Mouse (Mus musculus): ENCODE results near the gene Tnnc2. TPM values are rescaled to one million over a fixed set of nuclear protein-coding genes. Genes with fewer than 3 reads are reported as not detected.

The Tnnc2 gene
- polyA plus RNA-seq (2015; fragmentation: Nextera tagmentation; extraction: Ambion mirVana), result 383 and 450 TPM in 2 replicates

GRCm38 (mm10) chr2:164779481-164780086 lies at the start of gene Tnnc2:
Gene Tnnc2, minus strand, starts transcription at chr2:164779967.

GRCm38 (mm10) chr2:164828437-164828836 lies 48.7 kb upstream of the Tnnc2 start, which contains the start of gene Spata25:
Gene Spata25, minus strand, starts transcription at chr2:164828537.

GRCm38 (mm10) chr2:164822636-164823165 lies 42.9 kb upstream of the Tnnc2 start, which contains the start of gene Zswim1:
Gene Zswim1, plus strand, starts transcription at chr2:164822686.

DNA sequence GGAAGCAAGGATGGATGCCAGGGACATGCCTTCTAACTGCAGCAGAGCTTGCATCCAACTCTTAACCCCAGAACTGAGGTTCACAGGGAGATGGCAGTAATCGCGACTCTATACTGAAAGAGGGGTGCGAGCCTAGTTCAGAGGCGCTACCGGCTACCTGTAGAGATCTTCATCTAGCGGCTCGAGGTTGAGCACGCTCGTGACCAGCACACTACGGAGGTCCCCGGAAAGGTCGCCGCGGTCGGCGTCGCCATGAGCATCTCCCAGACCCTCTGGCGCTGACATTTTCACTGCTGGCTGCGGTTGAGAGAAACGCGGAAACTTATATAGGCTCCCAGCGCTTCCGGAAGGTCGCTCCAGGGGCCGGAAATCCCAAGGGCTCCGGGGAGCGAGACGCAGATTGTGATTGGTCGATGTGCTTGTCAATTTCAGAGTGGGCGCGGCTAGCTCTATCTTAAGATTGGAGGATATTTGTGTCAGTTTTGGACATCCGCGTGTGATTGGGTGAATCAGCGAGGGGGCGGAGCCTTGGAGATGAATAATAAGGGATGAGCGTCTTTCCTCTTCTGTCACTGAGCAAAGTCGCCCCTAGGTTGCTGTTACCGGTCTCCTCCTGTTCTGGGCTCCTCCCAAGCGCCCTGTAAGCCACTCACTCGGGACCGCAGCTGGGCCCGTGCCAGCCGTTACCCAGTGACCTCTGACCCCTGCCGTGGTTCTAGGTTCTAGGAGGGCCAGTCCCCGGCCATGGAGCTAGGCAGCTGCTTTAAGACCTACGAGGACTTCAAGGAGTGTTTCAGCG lies 25.0 kb upstream of the Tnnc2 start, which contains the start of the genes Acot8 and Zswim3:
Acot8 (minus strand) TSS at position 350 of the 799 bp plus-strand sequence.
Zswim3 (plus strand) TSS at position 566 of the 799 bp plus-strand sequence.

GRCm38 (mm10) chr2:164785481-164786387 lies 6.0 kb upstream of the Tnnc2 start, which contains the start of gene Snx21:
Gene Snx21, plus strand, starts transcription at chr2:164785823.

GRCm38 (mm10) chr2:164769258-164770037 lies 10.3 kb downstream of the Tnnc2 start, which contains the start of gene Ube2c:
Gene Ube2c, plus strand, starts transcription at chr2:164769898.

DNA sequence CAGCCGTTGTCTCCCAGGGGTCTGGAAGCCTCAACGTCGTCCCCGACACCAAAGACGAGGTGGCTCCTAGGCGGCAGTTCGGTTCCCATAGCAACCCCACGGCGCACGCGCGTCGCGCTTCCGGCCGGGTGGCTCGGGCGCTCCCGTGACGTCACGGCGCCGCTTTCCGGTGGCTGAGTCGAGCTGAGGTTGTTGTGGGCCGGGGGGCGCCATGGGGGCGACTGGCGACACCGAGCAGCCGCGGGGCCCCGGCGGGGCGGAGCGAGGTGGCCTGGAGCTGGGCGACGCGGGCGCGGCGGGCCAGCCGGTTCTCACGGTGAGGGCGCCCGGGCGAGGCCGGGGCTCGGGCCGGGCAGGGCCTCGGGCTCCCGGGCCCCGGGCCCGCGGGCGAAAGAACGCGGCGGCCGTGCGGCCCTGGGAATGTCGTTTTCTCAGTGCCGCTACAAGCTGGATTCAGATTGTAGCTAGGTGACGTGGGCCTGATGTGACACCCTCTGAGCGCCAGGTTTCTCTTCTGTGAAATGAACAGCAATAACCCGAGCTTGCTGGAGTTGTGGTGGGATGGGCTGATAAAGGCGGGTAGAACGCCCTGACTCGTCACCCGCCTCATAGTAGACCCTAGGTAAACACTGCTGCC lies 33.8 kb downstream of the Tnnc2 start, which contains the start of the genes Wfdc3 and Dnttip1:
Wfdc3 (minus strand) TSS at position 89 of the 637 bp plus-strand sequence.
Dnttip1 (plus strand) TSS at position 141 of the 637 bp plus-strand sequence.

Other genes with a start within 250 kb of the Tnnc2 start
- 273 and 294 TPM in 2 replicates for gene Wfdc2, start 217.6 kb downstream of the Tnnc2 start, polyA plus RNA-seq (2015; fragmentation: Nextera tagmentation; extraction: Ambion mirVana)
- 1.4 and 1.5 TPM in 2 replicates for gene Spint3, start 206.5 kb downstream of the Tnnc2 start, polyA plus RNA-seq (2015; fragmentation: Nextera tagmentation; extraction: Ambion mirVana)
- gene Wfdc6a, start 194.5 kb downstream of the Tnnc2 start, polyA plus RNA-seq (2015; fragmentation: Nextera tagmentation; extraction: Ambion mirVana), result 1.3 and 1.4 TPM in 2 replicates
- not detected in 2 replicates for gene Eppin, start 186.4 kb downstream of the Tnnc2 start, polyA plus RNA-seq (2015; fragmentation: Nextera tagmentation; extraction: Ambion mirVana)
- gene Wfdc6b, start 166.4 kb downstream of the Tnnc2 start, polyA plus RNA-seq (2015; fragmentation: Nextera tagmentation; extraction: Ambion mirVana), result not detected in 2 replicates
- gene Wfdc8, start 166.3 kb downstream of the Tnnc2 start, polyA plus RNA-seq (2015; fragmentation: Nextera tagmentation; extraction: Ambion mirVana), result not detected in 2 replicates
- gene Wfdc16, start 141.2 kb downstream of the Tnnc2 start, polyA plus RNA-seq (2015; fragmentation: Nextera tagmentation; extraction: Ambion mirVana), result not detected in 2 replicates
- 3.2 and 5.3 TPM in 2 replicates for gene Wfdc10, start 123.9 kb downstream of the Tnnc2 start, polyA plus RNA-seq (2015; fragmentation: Nextera tagmentation; extraction: Ambion mirVana)
- not detected in 2 replicates for gene Wfdc9, start 123.4 kb downstream of the Tnnc2 start, polyA plus RNA-seq (2015; fragmentation: Nextera tagmentation; extraction: Ambion mirVana)
- gene Wfdc11, start 105.9 kb downstream of the Tnnc2 start, polyA plus RNA-seq (2015; fragmentation: Nextera tagmentation; extraction: Ambion mirVana), result not detected in 2 replicates
- 2.9 and 4.6 TPM in 2 replicates for gene Wfdc13, start 94.9 kb downstream of the Tnnc2 start, polyA plus RNA-seq (2015; fragmentation: Nextera tagmentation; extraction: Ambion mirVana)
- gene Spint4, start 81.5 kb downstream of the Tnnc2 start, polyA plus RNA-seq (2015; fragmentation: Nextera tagmentation; extraction: Ambion mirVana), result not detected in 2 replicates
- not detected in 2 replicates for gene Spint5, start 64.7 kb downstream of the Tnnc2 start, polyA plus RNA-seq (2015; fragmentation: Nextera tagmentation; extraction: Ambion mirVana)
- gene Wfdc3, start 34.0 kb downstream of the Tnnc2 start, polyA plus RNA-seq (2015; fragmentation: Nextera tagmentation; extraction: Ambion mirVana), result 1.6 and 1.7 TPM in 2 replicates
- gene Dnttip1, start 34.0 kb downstream of the Tnnc2 start, polyA plus RNA-seq (2015; fragmentation: Nextera tagmentation; extraction: Ambion mirVana), result 38.2 and 48.9 TPM in 2 replicates
- gene Ube2c, start 10.1 kb downstream of the Tnnc2 start, polyA plus RNA-seq (2015; fragmentation: Nextera tagmentation; extraction: Ambion mirVana), result 75.7 and 102 TPM in 2 replicates
- 26.2 and 28.0 TPM in 2 replicates for gene Snx21, start 5.9 kb upstream of the Tnnc2 start, polyA plus RNA-seq (2015; fragmentation: Nextera tagmentation; extraction: Ambion mirVana)
- gene Acot8, start 24.9 kb upstream of the Tnnc2 start, polyA plus RNA-seq (2015; fragmentation: Nextera tagmentation; extraction: Ambion mirVana), result 16.3 and 19.9 TPM in 2 replicates
- 5.0 and 5.7 TPM in 2 replicates for gene Zswim3, start 25.1 kb upstream of the Tnnc2 start, polyA plus RNA-seq (2015; fragmentation: Nextera tagmentation; extraction: Ambion mirVana)
- 11.9 and 12.0 TPM in 2 replicates for gene Zswim1, start 42.7 kb upstream of the Tnnc2 start, polyA plus RNA-seq (2015; fragmentation: Nextera tagmentation; extraction: Ambion mirVana)
- gene Spata25, start 48.6 kb upstream of the Tnnc2 start, polyA plus RNA-seq (2015; fragmentation: Nextera tagmentation; extraction: Ambion mirVana), result 0.36 TPM in 1 of 2 replicates, not detected in the other
- 109 and 133 TPM in 2 replicates for gene Ctsa, start 52.9 kb upstream of the Tnnc2 start, polyA plus RNA-seq (2015; fragmentation: Nextera tagmentation; extraction: Ambion mirVana)
- gene Neurl2, start 53.5 kb upstream of the Tnnc2 start, polyA plus RNA-seq (2015; fragmentation: Nextera tagmentation; extraction: Ambion mirVana), result 14.3 and 16.1 TPM in 2 replicates
- 69.8 and 90.6 TPM in 2 replicates for gene Pltp, start 77.7 kb upstream of the Tnnc2 start, polyA plus RNA-seq (2015; fragmentation: Nextera tagmentation; extraction: Ambion mirVana)
- 53.5 and 56.6 TPM in 2 replicates for gene Pcif1, start 99.3 kb upstream of the Tnnc2 start, polyA plus RNA-seq (2015; fragmentation: Nextera tagmentation; extraction: Ambion mirVana)
- 4.9 and 5.5 TPM in 2 replicates for gene Zfp335, start 131.8 kb upstream of the Tnnc2 start, polyA plus RNA-seq (2015; fragmentation: Nextera tagmentation; extraction: Ambion mirVana)
- 5.5 and 10.3 TPM in 2 replicates for gene Mmp9, start 160.8 kb upstream of the Tnnc2 start, polyA plus RNA-seq (2015; fragmentation: Nextera tagmentation; extraction: Ambion mirVana)
- 0.17 and 0.24 TPM in 2 replicates for gene Slc12a5, start 180.8 kb upstream of the Tnnc2 start, polyA plus RNA-seq (2015; fragmentation: Nextera tagmentation; extraction: Ambion mirVana)

Measured in urinary bladder, postnatal 0 days (tissue).